Mouse (Mus musculus): ENCODE data around the gene Acvr1c.

- no peak for TF ChIP-seq POLR2A (IDR thresholded peaks at IDR 0.05; ENCODE audit: insufficient read length, low read depth)
- TF ChIP-seq MYOD1 (IDR thresholded peaks at IDR 0.05; ENCODE audit: control insufficient read depth in 1 of 3, insufficient read length in 2 of 3, low read depth in 2 of 3) = no peak
- no peak for TF ChIP-seq E2F4 (IDR thresholded peaks at IDR 0.05; ENCODE audit: insufficient read depth)
- TF ChIP-seq USF1 (IDR thresholded peaks at IDR 0.05; ENCODE audit: low read depth) = no peak
- TF ChIP-seq SRF (IDR thresholded peaks at IDR 0.05; ENCODE audit: control insufficient read depth, insufficient read length, low read depth) = no peak
- TF ChIP-seq MAX (IDR thresholded peaks at IDR 0.05; ENCODE audit: low read depth) = no peak
- no peak for TF ChIP-seq TCF12 (IDR thresholded peaks at IDR 0.05; ENCODE audit: insufficient read depth, poor library complexity, severe bottlenecking)
- no peak for TF ChIP-seq CEBPB (IDR thresholded peaks at IDR 0.05; ENCODE audit: insufficient read depth, poor library complexity, severe bottlenecking)
- TF ChIP-seq TCF3 (IDR thresholded peaks at IDR 0.05; ENCODE audit: insufficient read length, low read depth) = no peak
Observed at GRCm38 (mm10) chr2:58336730-58337129, 21.0 kb downstream of the Acvr1c start.

All from myocyte (in vitro differentiated cells).